ENCODE assay signal across 9 mouse cellular contexts in genomic region chr4:133626221-133626620, GRCm38 (mm10). TPM values are rescaled to one million over a fixed set of nuclear protein-coding genes. Genes with fewer than 3 reads are reported as not detected.
DNase-seq lines count a peak whose midpoint lies in the region; ATAC-seq and TF ChIP-seq lines count a peak whose summit lies in the region.
"Had no signal": no experiment of that assay in that cellular context is flagged by ENCODE, and none has a peak within 500 bp of the region (broad histone marks: within the 10 kb centered on the region; RNA-seq: fewer than 3 reads in every experiment).

No protein-coding gene starts in this region.

- peak overlapping the region; percentile 62; the same call in 1 of the 2 replicates for H3K27ac ChIP-seq in forebrain, embryonic 10.5 days
- no peak overlapping the region for H3K27ac ChIP-seq in forebrain, postnatal 0 days (ENCODE audit: low read depth, low read length)
- H3K27ac ChIP-seq in kidney, adult 2 months (ENCODE audit: insufficient read depth, low read depth, low read length) = peak overlapping the region; percentile 83
- H3K27ac ChIP-seq in neural tube, embryonic 14.5 days (ENCODE audit: low read depth, low read length) = 0 out of 2 replicates have a peak overlapping the region, but pooled peaks have one; percentile 16
- no peak overlapping the region for H3K27ac ChIP-seq in neural tube, embryonic 15.5 days (replicated peaks)
- peak overlapping the region; percentile 81 for H3K27ac ChIP-seq in small intestine, adult 2 months (ENCODE audit: insufficient read depth, low read depth, low read length)

- 52% methylated on average over 5 of the region's 5 CpGs for WGBS in forebrain, embryonic 10.5 days
- WGBS in forebrain, postnatal 0 days = 59% methylated on average over 5 of the region's 5 CpGs
- WGBS in kidney, adult 2 months = 32% methylated on average over 5 of the region's 5 CpGs
- WGBS in neural tube, embryonic 14.5 days = 55% methylated on average over 5 of the region's 5 CpGs
- 52% methylated on average over 5 of the region's 5 CpGs for WGBS in neural tube, embryonic 15.5 days
- 75% methylated on average over 5 of the region's 5 CpGs for WGBS in small intestine, adult 2 months

- no peaks in the 10 kb centered on the region for H3K27me3 ChIP-seq in forebrain, embryonic 10.5 days (ENCODE audit: poor library complexity, severe bottlenecking)
- H3K27me3 ChIP-seq in forebrain, postnatal 0 days (ENCODE audit: insufficient read depth, low read length) = no peaks in the 10 kb centered on the region
- H3K27me3 ChIP-seq in kidney, adult 2 months (replicated peaks; ENCODE audit: control insufficient read depth, insufficient read depth, low read length) = no peaks in the 10 kb centered on the region
- H3K27me3 ChIP-seq in neural tube, embryonic 14.5 days (ENCODE audit: control insufficient read depth, insufficient read depth, low read length) = no peaks in the 10 kb centered on the region
- no peaks in the 10 kb centered on the region for H3K27me3 ChIP-seq in neural tube, embryonic 15.5 days (replicated peaks)
- H3K27me3 ChIP-seq in small intestine, adult 2 months (ENCODE audit: control insufficient read depth, insufficient read depth, low read length) = no peaks in the 10 kb centered on the region

- peaks cover 29% of the 10 kb centered on the region for H3K4me1 ChIP-seq in forebrain, embryonic 10.5 days
- H3K4me1 ChIP-seq in forebrain, postnatal 0 days (ENCODE audit: insufficient read depth) = no peaks in the 10 kb centered on the region
- H3K4me1 ChIP-seq in kidney, adult 2 months (ENCODE audit: control insufficient read depth, insufficient read depth, low read length) = no peaks in the 10 kb centered on the region
- H3K4me1 ChIP-seq in neural tube, embryonic 14.5 days (ENCODE audit: control insufficient read depth, insufficient read depth, low read length) = 0 out of 2 replicates have a peak, but pooled peaks cover 1% of the 10 kb centered on the region
- H3K4me1 ChIP-seq in neural tube, embryonic 15.5 days = peaks cover 16% of the 10 kb centered on the region
- H3K4me1 ChIP-seq in small intestine, adult 2 months (ENCODE audit: control insufficient read depth, insufficient read depth, insufficient read length, low read length) = peaks cover 11% of the 10 kb centered on the region

- no peak for TF ChIP-seq CTCF in forebrain, postnatal 0 days (IDR thresholded peaks at IDR 0.05; ENCODE audit: low read depth)
- TF ChIP-seq CTCF in kidney, adult 2 months (conservative IDR thresholded peaks at IDR 0.05; ENCODE audit: insufficient read depth, insufficient read length, low read depth, low read length) = no peak
- TF ChIP-seq CTCF in small intestine, adult 2 months (IDR thresholded peaks at IDR 0.05; ENCODE audit: extremely low read depth, insufficient read length, insufficient replicate concordance, low read depth, low read length) = no peak

- DNase-seq in forebrain, embryonic 10.5 days (ENCODE audit: extremely low spot score, low spot score) = no peak
- no peak for DNase-seq in forebrain, postnatal 0 days
- no peak for DNase-seq in kidney, adult 2 months
- no peak for DNase-seq in kidney, adult 11 months
- no peak for DNase-seq in MN1 (ENCODE audit: low spot score)

- H3K36me3 ChIP-seq in forebrain, embryonic 10.5 days (replicated peaks) = peaks cover 57% of the 10 kb centered on the region
- H3K36me3 ChIP-seq in forebrain, postnatal 0 days (ENCODE audit: insufficient read depth) = peaks cover 33% of the 10 kb centered on the region
- no peaks in the 10 kb centered on the region for H3K36me3 ChIP-seq in kidney, adult 2 months (ENCODE audit: control insufficient read depth, insufficient read depth, low read length)
- peaks cover 14% of the 10 kb centered on the region for H3K36me3 ChIP-seq in neural tube, embryonic 14.5 days (ENCODE audit: control insufficient read depth, insufficient read depth, low read length)
- peaks cover 34% of the 10 kb centered on the region for H3K36me3 ChIP-seq in neural tube, embryonic 15.5 days
- H3K36me3 ChIP-seq in small intestine, adult 2 months (ENCODE audit: control insufficient read depth, insufficient read depth, low read length) = peaks cover 18% of the 10 kb centered on the region

- H3K9me3 ChIP-seq in forebrain, embryonic 10.5 days = no peaks in the 10 kb centered on the region
- no peaks in the 10 kb centered on the region for H3K9me3 ChIP-seq in forebrain, postnatal 0 days (ENCODE audit: low read length)
- no peaks in the 10 kb centered on the region for H3K9me3 ChIP-seq in neural tube, embryonic 14.5 days (ENCODE audit: control insufficient read depth, low read length)
- H3K9me3 ChIP-seq in neural tube, embryonic 15.5 days (replicated peaks) = no peaks in the 10 kb centered on the region

- H3K4me3 ChIP-seq in forebrain, embryonic 10.5 days = no peak overlapping the region
- no peak overlapping the region for H3K4me3 ChIP-seq in forebrain, postnatal 0 days (ENCODE audit: low read depth, low read length)
- H3K4me3 ChIP-seq in kidney, adult 2 months (ENCODE audit: insufficient read depth, low read depth, low read length) = no peak overlapping the region
- no peak overlapping the region for H3K4me3 ChIP-seq in neural tube, embryonic 14.5 days (ENCODE audit: low read depth, low read length)
- no peak overlapping the region for H3K4me3 ChIP-seq in neural tube, embryonic 15.5 days (replicated peaks)
- H3K4me3 ChIP-seq in small intestine, adult 2 months (ENCODE audit: low read depth, low read length) = no peak overlapping the region
- H3K4me3 ChIP-seq: erythroblast, embryonic 14.5 days had no signal

- TF ChIP-seq POLR2A in kidney, adult 2 months (IDR thresholded peaks at IDR 0.05; ENCODE audit: low read depth, low read length) = no peak
- TF ChIP-seq POLR2A in small intestine, adult 2 months (IDR thresholded peaks at IDR 0.05; ENCODE audit: low read depth, low read length) = no peak

- ATAC-seq in forebrain, postnatal 0 days = no peak
- ATAC-seq in neural tube, embryonic 14.5 days (ENCODE audit: low read depth) = no peak
- ATAC-seq in neural tube, embryonic 15.5 days (ENCODE audit: low FRiP score) = no peak

- H3K9ac ChIP-seq in forebrain, postnatal 0 days = no peak overlapping the region
- H3K9ac ChIP-seq in neural tube, embryonic 14.5 days (replicated peaks; ENCODE audit: low read depth, low read length) = no peak overlapping the region
- H3K9ac ChIP-seq in neural tube, embryonic 15.5 days (replicated peaks) = no peak overlapping the region

- no peak overlapping the region for H3K4me2 ChIP-seq in forebrain, postnatal 0 days (ENCODE audit: low read depth)
- no peak overlapping the region for H3K4me2 ChIP-seq in neural tube, embryonic 14.5 days (ENCODE audit: low read depth, low read length)
- no peak overlapping the region for H3K4me2 ChIP-seq in neural tube, embryonic 15.5 days

RNA-seq across cellular contexts. Expression of gene Zdhhc18, which starts 23.7 kb away (rescaled TPM):
- polyA plus RNA-seq in forebrain, embryonic 10.5 days (2016; fragmentation: Nextera tagmentation; extraction: Ambion mirVana) = 2.4 and 2.8 TPM in 2 replicates
- 14.8 and 21.2 TPM in 2 replicates for total RNA-seq in forebrain, postnatal 0 days (2014; rRNA removed)
- polyA plus RNA-seq in forebrain, postnatal 0 days (2015; fragmentation: Nextera tagmentation; extraction: Ambion mirVana) = 9.3 and 9.6 TPM in 2 replicates
- 28.7 and 31.6 TPM in 2 replicates for polyA plus RNA-seq in kidney, adult 2 months (2012; rRNA removed)
- 4.3 and 6.1 TPM in 2 replicates for polyA plus RNA-seq in neural tube, embryonic 14.5 days (2014; fragmentation: Nextera tagmentation; extraction: Ambion mirVana)
- polyA plus RNA-seq in neural tube, embryonic 15.5 days (2015; fragmentation: Nextera tagmentation; extraction: Ambion mirVana) = 4.3 and 7.0 TPM in 2 replicates
- polyA plus RNA-seq in small intestine, adult 2 months (2012; rRNA removed) = 18.7 and 36.7 TPM in 2 replicates

RNA-seq across cellular contexts. Expression of gene Sfn, which starts 24.3 kb away (rescaled TPM):
- polyA plus RNA-seq in forebrain, embryonic 10.5 days (2016; fragmentation: Nextera tagmentation; extraction: Ambion mirVana) = 9.0 and 9.5 TPM in 2 replicates
- total RNA-seq in forebrain, postnatal 0 days (2014; rRNA removed) = 3.2 and 3.3 TPM in 2 replicates
- polyA plus RNA-seq in forebrain, postnatal 0 days (2015; fragmentation: Nextera tagmentation; extraction: Ambion mirVana) = 0.62 and 0.88 TPM in 2 replicates
- polyA plus RNA-seq in kidney, adult 2 months (2012; rRNA removed) = 7.2 and 7.6 TPM in 2 replicates
- polyA plus RNA-seq in neural tube, embryonic 14.5 days (2014; fragmentation: Nextera tagmentation; extraction: Ambion mirVana) = 1.4 TPM in 2 replicates
- 1.7 and 32.5 TPM in 2 replicates for polyA plus RNA-seq in neural tube, embryonic 15.5 days (2015; fragmentation: Nextera tagmentation; extraction: Ambion mirVana)
- polyA plus RNA-seq in small intestine, adult 2 months (2012; rRNA removed) = 175 and 423 TPM in 2 replicates

RNA-seq across cellular contexts. Expression of gene Gpn2, which starts 42.1 kb away (rescaled TPM):
- 27.2 and 30.3 TPM in 2 replicates for polyA plus RNA-seq in forebrain, embryonic 10.5 days (2016; fragmentation: Nextera tagmentation; extraction: Ambion mirVana)
- 18.5 and 20.5 TPM in 2 replicates for total RNA-seq in forebrain, postnatal 0 days (2014; rRNA removed)
- polyA plus RNA-seq in forebrain, postnatal 0 days (2015; fragmentation: Nextera tagmentation; extraction: Ambion mirVana) = 16.8 and 19.7 TPM in 2 replicates
- 26.7 and 31.4 TPM in 2 replicates for polyA plus RNA-seq in kidney, adult 2 months (2012; rRNA removed)
- 17.0 and 18.8 TPM in 2 replicates for polyA plus RNA-seq in neural tube, embryonic 14.5 days (2014; fragmentation: Nextera tagmentation; extraction: Ambion mirVana)
- polyA plus RNA-seq in neural tube, embryonic 15.5 days (2015; fragmentation: Nextera tagmentation; extraction: Ambion mirVana) = 17.0 and 17.2 TPM in 2 replicates
- 40.7 and 77.8 TPM in 2 replicates for polyA plus RNA-seq in small intestine, adult 2 months (2012; rRNA removed)

RNA-seq across cellular contexts. Expression of gene Pigv, which starts 46.2 kb away (rescaled TPM):
- polyA plus RNA-seq in forebrain, embryonic 10.5 days (2016; fragmentation: Nextera tagmentation; extraction: Ambion mirVana) = 16.3 and 17.3 TPM in 2 replicates
- 9.5 and 12.0 TPM in 2 replicates for total RNA-seq in forebrain, postnatal 0 days (2014; rRNA removed)
- 9.2 and 12.5 TPM in 2 replicates for polyA plus RNA-seq in forebrain, postnatal 0 days (2015; fragmentation: Nextera tagmentation; extraction: Ambion mirVana)
- polyA plus RNA-seq in kidney, adult 2 months (2012; rRNA removed) = 15.8 and 16.2 TPM in 2 replicates
- 10.9 and 13.0 TPM in 2 replicates for polyA plus RNA-seq in neural tube, embryonic 14.5 days (2014; fragmentation: Nextera tagmentation; extraction: Ambion mirVana)
- polyA plus RNA-seq in neural tube, embryonic 15.5 days (2015; fragmentation: Nextera tagmentation; extraction: Ambion mirVana) = 12.4 and 15.7 TPM in 2 replicates
- 6.0 and 8.9 TPM in 2 replicates for polyA plus RNA-seq in small intestine, adult 2 months (2012; rRNA removed)

RNA-seq across cellular contexts. Expression of gene Gpatch3, which starts 51.7 kb away (rescaled TPM):
- polyA plus RNA-seq in forebrain, embryonic 10.5 days (2016; fragmentation: Nextera tagmentation; extraction: Ambion mirVana) = 10.0 and 10.4 TPM in 2 replicates
- 8.4 and 11.8 TPM in 2 replicates for total RNA-seq in forebrain, postnatal 0 days (2014; rRNA removed)
- 4.2 and 5.4 TPM in 2 replicates for polyA plus RNA-seq in forebrain, postnatal 0 days (2015; fragmentation: Nextera tagmentation; extraction: Ambion mirVana)
- 3.8 and 4.6 TPM in 2 replicates for polyA plus RNA-seq in kidney, adult 2 months (2012; rRNA removed)
- 6.4 and 6.7 TPM in 2 replicates for polyA plus RNA-seq in neural tube, embryonic 14.5 days (2014; fragmentation: Nextera tagmentation; extraction: Ambion mirVana)
- polyA plus RNA-seq in neural tube, embryonic 15.5 days (2015; fragmentation: Nextera tagmentation; extraction: Ambion mirVana) = 5.8 TPM in 2 replicates
- 4.1 and 7.3 TPM in 2 replicates for polyA plus RNA-seq in small intestine, adult 2 months (2012; rRNA removed)

Comparison
In these comparisons a context has a peak if more than half of its experiments do, and no peak if none do; other contexts are left out.
1. H3K27ac ChIP-seq: peak in forebrain, embryonic 10.5 days (single experiment), kidney, adult 2 months (single experiment), neural tube, embryonic 14.5 days (single experiment) and small intestine, adult 2 months (single experiment); none in forebrain, postnatal 0 days (single experiment) and neural tube, embryonic 15.5 days (single experiment).